Mouse (Mus musculus) midbrain, embryonic 15.5 days (tissue): ENCODE data around the gene Ppp1r12b. TPM values are rescaled to one million over a fixed set of nuclear protein-coding genes. Genes with fewer than 3 reads are reported as not detected.
"Not testable (repeated sequence)": the region's sequence is repeated elsewhere in the genome, so short reads cannot be mapped to it uniquely, and the experiment has no call there.

Experiments used
- ATAC-seq: fragments of 200-750 bp; cut with Nextera tagmentation; replicated peaks from 2 replicates; pipeline ENCODE4 v1.8.0; 2017; ENCODE audit warnings: moderate TSS enrichment
- H3K27ac ChIP-seq: fragments of 300-500 bp; sonication (generic); 2 replicates; pipeline ENCODE4 v1.5.1; 2015; ENCODE audit warnings: mild to moderate bottlenecking, inconsistent platforms
- H3K27me3 ChIP-seq: fragments of 300-500 bp; sonication (generic); replicated peaks from 2 replicates; pipeline ENCODE4 v1.6.1; 2015; ENCODE audit warnings: inconsistent platforms
- H3K36me3 ChIP-seq: fragments of 300-500 bp; sonication (generic); replicated peaks from 2 replicates; pipeline ENCODE4 v1.6.1; 2015; ENCODE audit warnings: inconsistent platforms
- H3K4me1 ChIP-seq: fragments of 300-500 bp; sonication (generic); 2 replicates; pipeline ENCODE4 v1.6.1; 2015; ENCODE audit warnings: inconsistent platforms
- H3K4me2 ChIP-seq: fragments of 300-500 bp; sonication (generic); 2 replicates; pipeline ENCODE4 v1.6.1; 2015; ENCODE audit warnings: inconsistent platforms, mild to moderate bottlenecking, moderate library complexity
- H3K4me3 ChIP-seq: fragments of 300-500 bp; sonication (generic); 2 replicates; pipeline ENCODE4 v1.5.1; 2015; ENCODE audit warnings: mild to moderate bottlenecking, inconsistent platforms
- H3K9ac ChIP-seq: fragments of 300-500 bp; sonication (generic); 2 replicates; pipeline ENCODE4 v1.6.1; 2015; ENCODE audit warnings: mild to moderate bottlenecking, inconsistent platforms
- H3K9me3 ChIP-seq: fragments of 300-500 bp; sonication (generic); 2 replicates; pipeline ENCODE4 v1.6.1; 2016; ENCODE audit warnings: inconsistent platforms
- WGBS: fragments of 180-500 bp; shearing (Covaris S2); methylation state at CpG from one replicate; pipeline ENCODE4 v1.1.7; 2015; ENCODE audit warnings: mixed read lengths; 5-methylcytosine and 5-hydroxymethylcytosine counted together
- polyA plus RNA-seq: library from polyadenylated mRNA; unstranded; fragments of >200 nt; fragmentation: Nextera tagmentation; extraction: Ambion mirVana; gene quantifications from 2 replicates; pipeline ENCODE4 v1.2.1, GENCODE M21; 2015

Gene Ppp1r12b
- polyA plus RNA-seq, 1 experiment from 2014 or later: 15.7 TPM

DNA sequence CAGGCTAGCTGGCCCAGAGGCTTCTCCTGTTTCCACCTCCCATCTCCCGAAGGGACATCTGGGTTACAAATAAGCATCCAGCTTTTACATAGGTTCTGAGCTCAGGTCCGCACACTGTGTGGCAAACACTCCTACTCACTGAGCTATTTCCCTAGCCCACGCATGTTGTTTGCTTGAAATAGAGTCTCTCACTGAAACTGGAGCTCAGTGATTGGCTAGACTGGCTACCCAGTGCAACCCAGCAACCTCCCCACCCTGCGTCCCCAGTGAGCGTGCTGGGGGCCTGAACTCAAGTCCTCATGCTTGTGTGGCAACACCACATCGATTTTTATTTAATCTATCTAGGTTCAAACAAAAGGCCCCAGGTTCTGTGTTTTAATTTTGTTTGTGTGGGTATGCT is 112.4 kb downstream of the Ppp1r12b start:
- WGBS: 94% methylated on average over 6 of the region's 6 CpGs

DNA sequence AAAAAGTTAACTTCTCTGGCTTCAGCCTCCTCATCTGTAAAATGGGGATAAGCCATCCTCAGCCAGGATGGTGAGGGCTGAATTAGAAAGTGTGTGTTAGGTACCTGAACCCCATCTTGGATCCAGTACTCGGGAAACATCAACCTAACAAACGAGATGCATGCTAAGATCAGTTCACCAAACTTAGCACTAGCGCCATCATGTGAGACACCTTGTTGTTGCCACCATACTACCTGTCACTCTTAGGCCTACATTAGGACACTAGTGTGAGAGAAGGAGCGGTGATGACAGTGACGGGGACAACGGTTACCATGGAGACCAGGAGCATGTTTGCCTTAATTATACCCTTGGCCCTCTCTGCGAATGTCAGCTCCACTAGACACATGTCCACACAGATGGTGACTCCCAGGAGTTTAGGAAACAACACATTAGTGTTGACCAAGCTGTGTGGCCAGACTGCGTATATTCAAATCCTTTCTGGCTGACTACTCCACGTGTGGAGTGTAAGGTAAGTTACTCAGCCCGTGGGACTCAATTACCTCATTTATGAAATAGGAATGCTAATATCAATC is 118.7 kb downstream of the Ppp1r12b start:
- no peak for ATAC-seq

More for the DNA sequence above, 112.4 kb downstream of the Ppp1r12b start:
- H3K4me3 ChIP-seq: no peak overlapping the region
- H3K4me2 ChIP-seq: no peak overlapping the region
- no peaks in the 10 kb centered on the region for H3K36me3 ChIP-seq
- no peaks in the 10 kb centered on the region for H3K27me3 ChIP-seq
- H3K4me1 ChIP-seq: peaks cover 7% of the 10 kb centered on the region; the same call in 1 of the 2 replicates
- no peak overlapping the region for H3K9ac ChIP-seq
- no peak for ATAC-seq
- no peak overlapping the region for H3K27ac ChIP-seq
- H3K9me3 ChIP-seq: no peaks in the 10 kb centered on the region

DNA sequence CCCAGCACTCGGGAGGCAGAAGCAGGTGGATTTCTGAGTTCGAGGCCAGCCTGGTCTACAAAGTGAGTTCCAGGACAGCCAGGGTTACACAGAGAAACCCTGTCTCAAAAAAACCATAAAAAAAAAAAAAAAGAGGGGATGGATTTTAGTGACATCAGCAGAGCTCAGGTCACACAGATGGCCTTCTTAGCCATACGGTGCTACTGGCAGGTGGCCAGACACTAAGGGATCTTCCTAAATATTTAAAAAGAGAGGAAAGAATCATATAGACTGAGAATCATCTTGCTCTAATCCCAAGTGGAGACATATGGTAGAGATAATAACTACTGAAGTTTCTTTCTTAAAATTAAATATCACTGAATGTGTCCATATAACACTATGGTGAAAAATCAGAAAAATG is 124.9 kb downstream of the Ppp1r12b start:
- not testable (repeated sequence) for H3K9ac ChIP-seq, H3K4me2 ChIP-seq, H3K27ac ChIP-seq, H3K9me3 ChIP-seq, H3K27me3 ChIP-seq, H3K4me1 ChIP-seq, H3K4me3 ChIP-seq, ATAC-seq
- H3K36me3 ChIP-seq: peaks cover 16% of the 10 kb centered on the region
- WGBS: 85% methylated on average over 3 of the region's 3 CpGs

More for the DNA sequence above, 118.7 kb downstream of the Ppp1r12b start:
- Histone ChIP-seq H3K27me3 (no peaks in the 10 kb centered on the region), H3K9me3 (no peaks in the 10 kb centered on the region), H3K4me2 (no peak overlapping the region), H3K27ac (no peak overlapping the region), H3K4me1 (no peaks in the 10 kb centered on the region), H3K9ac (no peak overlapping the region), H3K4me3 (no peak overlapping the region), H3K36me3 (peaks cover 21% of the 10 kb centered on the region)
- WGBS: 55% methylated on average over 10 of the region's 10 CpGs

DNA sequence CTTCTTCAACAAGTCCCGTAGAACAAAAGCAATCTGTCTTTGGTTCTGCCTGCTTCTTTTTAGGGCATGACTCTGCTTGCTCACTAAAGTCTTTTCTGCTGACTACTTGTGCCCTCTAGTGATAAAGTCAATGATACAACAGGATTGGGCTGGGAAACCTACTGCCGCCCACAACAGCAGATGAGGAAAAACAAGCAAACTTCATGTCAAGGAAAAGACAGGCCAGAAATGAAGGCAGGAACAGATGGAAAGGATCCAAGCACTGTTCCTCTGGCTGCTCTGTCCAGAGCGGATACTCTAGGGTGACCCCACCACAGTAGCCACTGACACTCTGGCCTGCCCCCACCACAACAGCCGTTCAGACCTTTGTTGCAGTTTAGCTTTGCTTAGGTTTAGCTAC is 126.1 kb downstream of the Ppp1r12b start:
- H3K27ac ChIP-seq: no peak overlapping the region
- no peaks in the 10 kb centered on the region for H3K27me3 ChIP-seq
- peaks cover 3% of the 10 kb centered on the region for H3K36me3 ChIP-seq
- H3K9ac ChIP-seq: no peak overlapping the region
- 56% methylated on average over 4 of the region's 4 CpGs for WGBS
- H3K4me1 ChIP-seq: no peaks in the 10 kb centered on the region
- H3K4me2 ChIP-seq: no peak overlapping the region
- no peak overlapping the region for H3K4me3 ChIP-seq
- no peak for ATAC-seq
- H3K9me3 ChIP-seq: no peaks in the 10 kb centered on the region

DNA sequence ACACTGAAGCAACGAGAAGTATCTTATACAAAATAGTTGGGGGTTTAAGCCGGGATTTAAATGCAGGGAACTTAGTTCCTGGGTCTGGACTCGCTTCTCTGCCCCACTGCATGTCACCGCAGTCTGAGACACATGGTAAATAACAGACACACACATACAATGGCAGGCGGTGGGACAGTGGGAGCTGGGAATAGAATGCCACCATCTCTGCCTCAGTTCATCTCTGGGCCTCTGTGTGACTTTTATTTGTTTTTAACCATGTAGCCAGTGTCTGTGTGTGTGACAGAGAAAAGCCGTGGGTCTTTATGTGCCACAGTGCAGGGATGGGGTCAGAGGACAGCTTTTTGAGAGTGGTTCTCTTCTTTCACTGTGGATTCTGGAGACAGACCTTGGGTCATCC is 130.8 kb downstream of the Ppp1r12b start:
- H3K9ac ChIP-seq: no peak overlapping the region
- no peak overlapping the region for H3K4me2 ChIP-seq
- no peak overlapping the region for H3K27ac ChIP-seq
- no peaks in the 10 kb centered on the region for H3K27me3 ChIP-seq
- H3K4me1 ChIP-seq: no peaks in the 10 kb centered on the region
- no peak overlapping the region for H3K4me3 ChIP-seq
- ATAC-seq: no peak
- no peaks in the 10 kb centered on the region for H3K36me3 ChIP-seq
- no peaks in the 10 kb centered on the region for H3K9me3 ChIP-seq
- WGBS: 72% methylated on average over 6 of the region's 6 CpGs

DNA sequence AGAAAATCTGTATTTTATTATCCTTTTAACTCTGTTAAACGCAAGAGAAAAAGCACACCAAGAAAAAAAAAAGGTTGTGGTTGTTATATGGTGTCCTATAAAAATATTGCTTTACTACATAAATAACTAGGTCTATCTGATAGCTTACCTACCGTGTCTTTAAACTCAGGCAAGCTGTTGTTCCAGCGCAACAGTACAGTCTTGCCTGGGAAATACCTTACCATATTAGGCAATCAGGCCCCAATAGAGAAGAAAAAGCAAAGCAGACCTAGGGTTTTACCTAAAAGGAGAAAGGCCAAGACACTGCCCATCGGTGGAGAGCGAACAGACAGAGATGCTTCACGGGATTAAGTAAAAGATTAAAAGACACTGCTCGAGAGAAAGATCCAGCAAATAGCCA is 131.9 kb downstream of the Ppp1r12b start:
- Histone ChIP-seq H3K4me1 (no peaks in the 10 kb centered on the region), H3K9ac (no peak overlapping the region), H3K4me2 (no peak overlapping the region), H3K9me3 (no peaks in the 10 kb centered on the region), H3K4me3 (no peak overlapping the region), H3K27me3 (no peaks in the 10 kb centered on the region), H3K27ac (no peak overlapping the region), H3K36me3 (no peaks in the 10 kb centered on the region)
- ATAC-seq: no peak
- 39% methylated on average over 7 of the region's 7 CpGs for WGBS

DNA sequence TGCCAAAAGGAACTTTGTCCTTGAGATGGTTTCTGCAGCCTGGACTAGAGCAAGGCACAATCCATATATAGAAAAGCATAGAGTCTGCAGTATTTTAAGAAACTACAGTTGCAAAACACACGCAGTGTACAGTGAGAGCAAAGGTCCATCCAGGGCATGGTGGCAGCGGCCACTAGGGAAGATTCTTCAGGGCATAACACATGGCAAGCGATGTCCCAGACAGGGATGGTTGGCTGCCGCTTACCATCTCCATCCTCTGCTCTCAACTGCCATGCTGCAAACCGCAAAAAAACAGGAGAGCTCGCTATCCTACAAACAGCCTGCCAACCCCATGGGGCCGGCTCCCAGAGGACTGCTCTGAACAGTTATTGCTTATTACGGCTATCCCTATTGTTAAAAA is 132.4 kb downstream of the Ppp1r12b start:
- H3K9ac ChIP-seq: no peak overlapping the region
- 71% methylated on average over 8 of the region's 8 CpGs for WGBS
- H3K9me3 ChIP-seq: no peaks in the 10 kb centered on the region
- H3K4me2 ChIP-seq: no peak overlapping the region
- H3K4me1 ChIP-seq: no peaks in the 10 kb centered on the region
- no peaks in the 10 kb centered on the region for H3K36me3 ChIP-seq
- ATAC-seq: no peak
- H3K27ac ChIP-seq: no peak overlapping the region
- no peak overlapping the region for H3K4me3 ChIP-seq
- H3K27me3 ChIP-seq: no peaks in the 10 kb centered on the region

DNA sequence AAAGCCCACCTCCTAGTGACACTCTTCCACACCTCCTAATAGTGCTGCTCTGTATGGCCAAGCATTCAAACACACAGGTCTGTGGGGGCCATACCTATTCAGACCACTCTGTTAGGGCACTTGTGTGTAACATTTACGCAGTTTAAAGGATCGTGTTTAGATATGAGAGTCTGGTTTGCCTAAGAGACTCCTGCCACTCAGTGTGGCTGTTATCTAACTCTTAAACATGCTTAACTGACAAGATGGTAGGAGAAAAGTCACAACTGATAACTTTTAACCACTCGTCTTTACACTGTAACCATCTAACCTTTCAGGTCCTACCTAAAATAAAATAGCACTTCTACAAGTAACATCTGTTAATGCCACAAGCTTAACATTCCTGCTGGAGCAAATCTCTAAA is 134.9 kb downstream of the Ppp1r12b start:
- H3K36me3 ChIP-seq: no peaks in the 10 kb centered on the region
- ATAC-seq: no peak
- no peaks in the 10 kb centered on the region for H3K27me3 ChIP-seq
- H3K9me3 ChIP-seq: no peaks in the 10 kb centered on the region
- WGBS: 88% methylated on average over 3 of the region's 3 CpGs
- no peak overlapping the region for H3K9ac ChIP-seq
- H3K4me2 ChIP-seq: no peak overlapping the region
- no peaks in the 10 kb centered on the region; the same call in 1 of the 2 replicates for H3K4me1 ChIP-seq
- H3K27ac ChIP-seq: no peak overlapping the region
- no peak overlapping the region for H3K4me3 ChIP-seq

DNA sequence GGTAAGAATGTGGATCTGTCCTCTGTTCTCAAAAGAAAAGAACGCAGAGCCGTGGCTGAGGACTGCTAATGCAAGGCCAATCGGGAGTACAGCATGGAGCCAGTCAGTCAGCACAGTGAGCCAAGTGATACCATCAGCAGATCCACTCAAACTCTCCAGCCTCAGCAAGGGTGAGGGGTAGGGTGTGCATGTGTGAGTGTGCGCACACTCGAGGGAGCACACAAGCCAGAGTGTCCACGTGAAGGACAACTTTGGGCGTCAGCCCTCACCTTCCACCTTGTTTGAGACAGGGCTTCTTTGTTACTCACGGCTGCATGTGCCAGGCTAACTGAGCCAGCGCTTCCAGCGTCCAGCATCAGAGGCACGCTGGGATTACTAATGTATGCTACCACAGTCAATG is 136.5 kb downstream of the Ppp1r12b start:
- no peak overlapping the region for H3K9ac ChIP-seq
- no peak for ATAC-seq
- no peaks in the 10 kb centered on the region for H3K36me3 ChIP-seq
- no peaks in the 10 kb centered on the region; the same call in 1 of the 2 replicates for H3K4me1 ChIP-seq
- no peak overlapping the region for H3K4me2 ChIP-seq
- H3K4me3 ChIP-seq: no peak overlapping the region
- no peaks in the 10 kb centered on the region for H3K27me3 ChIP-seq
- H3K27ac ChIP-seq: no peak overlapping the region
- H3K9me3 ChIP-seq: no peaks in the 10 kb centered on the region
- 90% methylated on average over 11 of the region's 11 CpGs for WGBS

DNA sequence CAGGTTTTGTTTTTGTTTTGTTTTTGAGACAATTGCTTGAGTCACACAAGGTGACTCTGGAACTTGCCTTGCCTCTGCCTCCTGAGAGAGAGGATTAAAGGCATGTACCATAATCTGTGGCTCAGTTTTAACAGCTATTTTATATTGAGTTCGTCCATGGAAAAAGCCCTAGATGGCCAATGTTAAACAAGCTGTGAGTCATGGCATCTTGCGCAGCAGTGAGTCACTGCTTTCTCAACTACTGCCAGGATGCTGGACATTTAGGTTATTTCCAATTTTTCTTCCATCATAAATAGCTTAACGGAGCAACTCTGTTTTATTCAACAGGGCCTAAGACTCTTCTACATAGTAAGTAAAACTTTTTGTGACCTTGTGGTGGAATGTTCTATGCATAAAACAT is 137.0 kb downstream of the Ppp1r12b start:
- 94% methylated on average over 3 of the region's 3 CpGs for WGBS

DNA sequence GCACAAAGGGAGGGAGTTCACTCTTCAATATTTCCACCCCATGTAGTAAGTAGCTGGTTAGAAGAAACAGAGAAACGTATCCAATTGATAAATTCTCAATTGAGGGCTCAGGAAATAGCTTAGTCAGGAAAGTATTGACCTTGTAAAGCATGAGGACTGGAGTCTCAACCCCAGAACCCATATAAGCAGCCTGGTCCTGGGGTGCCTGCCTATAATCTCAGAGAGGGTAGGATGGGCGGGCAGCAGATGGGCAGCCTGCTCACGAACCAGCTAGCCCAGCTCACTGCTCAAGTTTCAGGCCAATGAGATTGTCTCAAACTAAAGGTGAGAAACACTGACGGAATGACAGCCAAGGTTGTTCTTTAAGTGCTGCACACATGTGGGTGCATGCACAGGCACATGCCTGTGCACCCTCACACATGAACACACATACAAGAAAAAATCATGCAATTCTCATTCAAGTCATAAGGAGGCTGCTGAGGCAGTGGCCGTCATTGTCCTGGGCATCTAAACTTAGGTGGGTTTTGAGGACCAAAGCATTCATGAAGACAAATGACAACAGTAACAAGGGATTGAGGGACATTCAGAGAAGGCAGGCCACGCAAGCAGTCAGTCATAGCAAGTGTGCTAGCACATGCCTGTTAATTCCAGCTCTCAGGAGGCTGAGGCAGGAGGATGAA is 137.7 kb downstream of the Ppp1r12b start:
- no peaks in the 10 kb centered on the region; the same call in 1 of the 2 replicates for H3K4me1 ChIP-seq
- whole genome bisulfite sequencing: 93% methylated on average over 6 of the region's 6 CpGs
- no peak for ATAC-seq
- H3K9me3 ChIP-seq: no peaks in the 10 kb centered on the region
- no peak overlapping the region for H3K4me3 ChIP-seq
- H3K9ac ChIP-seq: no peak overlapping the region
- no peak overlapping the region for H3K4me2 ChIP-seq
- H3K27ac ChIP-seq: no peak overlapping the region
- H3K36me3 ChIP-seq: no peaks in the 10 kb centered on the region
- H3K27me3 ChIP-seq: no peaks in the 10 kb centered on the region

More for the DNA sequence above, 137.0 kb downstream of the Ppp1r12b start:
- no peak overlapping the region for H3K9ac ChIP-seq
- no peaks in the 10 kb centered on the region for H3K9me3 ChIP-seq
- H3K27ac ChIP-seq: no peak overlapping the region
- H3K4me3 ChIP-seq: no peak overlapping the region
- ATAC-seq: no peak
- H3K36me3 ChIP-seq: no peaks in the 10 kb centered on the region
- no peaks in the 10 kb centered on the region; the same call in 1 of the 2 replicates for H3K4me1 ChIP-seq
- H3K27me3 ChIP-seq: no peaks in the 10 kb centered on the region
- H3K4me2 ChIP-seq: no peak overlapping the region

DNA sequence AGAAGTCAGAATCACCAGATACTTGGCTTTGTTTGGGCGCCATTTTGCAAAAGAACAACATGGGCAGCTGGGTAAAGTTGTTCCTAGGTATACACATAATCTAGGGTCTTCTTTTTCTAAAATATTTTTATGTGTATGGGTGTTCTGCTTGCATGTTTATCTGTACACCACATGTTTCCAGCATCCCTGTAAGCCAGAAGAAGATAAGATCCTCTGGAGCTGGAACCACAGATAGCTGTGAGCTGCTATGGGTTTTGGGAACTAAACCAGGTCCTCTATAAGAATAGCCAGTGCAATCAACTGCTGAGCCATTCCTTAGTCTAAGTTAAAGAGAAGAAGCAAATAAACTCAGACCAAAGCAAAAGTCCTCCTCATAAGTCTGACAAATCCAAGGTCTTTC is 138.6 kb downstream of the Ppp1r12b start:
- H3K9ac ChIP-seq: no peak overlapping the region
- 98% methylated on average over 1 of the region's 1 CpGs for WGBS
- H3K27me3 ChIP-seq: no peaks in the 10 kb centered on the region
- no peak for ATAC-seq
- no peak overlapping the region for H3K27ac ChIP-seq
- H3K4me2 ChIP-seq: no peak overlapping the region
- no peaks in the 10 kb centered on the region for H3K9me3 ChIP-seq
- H3K36me3 ChIP-seq: no peaks in the 10 kb centered on the region
- H3K4me1 ChIP-seq: no peaks in the 10 kb centered on the region; the same call in 1 of the 2 replicates
- H3K4me3 ChIP-seq: no peak overlapping the region

DNA sequence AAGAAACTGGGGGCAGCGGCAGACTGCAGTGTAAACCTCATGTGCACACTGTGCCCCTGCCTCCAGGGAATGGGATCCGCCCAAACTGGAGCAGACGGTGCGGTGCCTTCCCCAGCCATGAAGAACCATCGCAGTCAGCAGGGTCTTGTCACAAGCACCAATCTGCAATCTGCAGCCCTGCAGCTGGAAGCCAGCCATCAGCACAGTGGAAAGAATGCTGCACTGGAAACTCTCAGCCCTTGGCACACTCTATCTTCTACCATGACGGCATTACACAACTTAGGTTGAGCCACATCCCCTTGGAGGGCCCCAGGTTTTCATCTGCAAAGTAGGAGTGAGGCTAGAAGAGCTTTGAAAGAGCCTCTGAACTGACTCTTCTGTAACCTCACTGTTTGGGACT is 139.1 kb downstream of the Ppp1r12b start:
- H3K27ac ChIP-seq: no peak overlapping the region
- no peak overlapping the region for H3K4me3 ChIP-seq
- H3K4me2 ChIP-seq: no peak overlapping the region
- ATAC-seq: no peak
- no peaks in the 10 kb centered on the region for H3K27me3 ChIP-seq
- no peaks in the 10 kb centered on the region for H3K9me3 ChIP-seq
- WGBS: 66% methylated on average over 6 of the region's 6 CpGs
- H3K36me3 ChIP-seq: no peaks in the 10 kb centered on the region
- H3K4me1 ChIP-seq: no peaks in the 10 kb centered on the region; the same call in 1 of the 2 replicates
- no peak overlapping the region for H3K9ac ChIP-seq
